Comparison of ENCODE assay signal across 8 mouse cellular contexts in the genomic region with DNA sequence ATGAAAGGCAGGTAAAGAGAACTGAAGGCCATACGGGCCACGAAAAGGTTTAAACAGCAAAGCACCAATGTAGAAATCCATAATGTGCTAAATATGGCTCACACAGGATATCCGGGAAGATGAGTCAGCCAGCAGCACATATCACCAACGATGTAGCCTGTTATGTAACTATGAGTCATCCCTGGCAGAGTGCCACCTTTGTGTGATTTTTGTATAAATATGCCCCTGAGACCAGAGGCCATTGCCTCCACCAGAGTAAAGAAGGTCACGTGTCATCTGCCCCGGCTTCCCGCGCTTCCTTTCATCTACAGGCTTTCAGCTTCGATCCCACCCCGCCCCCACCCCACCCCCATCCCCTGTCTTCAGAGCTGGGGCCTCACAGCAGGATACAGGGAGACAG.
DNase-seq lines count a peak whose midpoint lies in the region; ATAC-seq and TF ChIP-seq lines count a peak whose summit lies in the region.

No protein-coding gene starts in this region.

- H3K4me2 ChIP-seq in embryonic facial prominence, embryonic 14.5 days (ENCODE audit: low read depth, low read length), result peak overlapping the region; percentile 12; the same call in 1 of the 2 replicates
- H3K4me2 ChIP-seq in heart, embryonic 16.5 days (ENCODE audit: low read depth, low read length), result peak overlapping the region; percentile 12; the same call in 1 of the 2 replicates
- no peak overlapping the region for H3K4me2 ChIP-seq in liver, embryonic 15.5 days
- no peak overlapping the region for H3K4me2 ChIP-seq in neural tube, embryonic 13.5 days

- peak; percentile 80 for ATAC-seq in embryonic facial prominence, embryonic 14.5 days (ENCODE audit: low read depth)
- ATAC-seq in heart, embryonic 16.5 days (replicated peaks; ENCODE audit: extremely low read depth, insufficient read depth, low FRiP score), result peak; percentile 82
- peak; percentile 52 for ATAC-seq in liver, embryonic 15.5 days (ENCODE audit: insufficient read depth)
- ATAC-seq in neural tube, embryonic 13.5 days (ENCODE audit: low read depth), result peak; percentile 56

- no peak overlapping the region for H3K4me3 ChIP-seq in embryonic facial prominence, embryonic 14.5 days (ENCODE audit: low read depth, low read length)
- H3K4me3 ChIP-seq in heart, embryonic 16.5 days (ENCODE audit: low read length), result no peak overlapping the region
- no peak overlapping the region for H3K4me3 ChIP-seq in liver, embryonic 15.5 days (replicated peaks)
- no peak overlapping the region for H3K4me3 ChIP-seq in neural tube, embryonic 13.5 days
- H3K4me3 ChIP-seq in thymus, adult 2 months (ENCODE audit: control insufficient read depth, insufficient read depth, low read length), result no peak overlapping the region

- H3K27me3 ChIP-seq in embryonic facial prominence, embryonic 14.5 days (replicated peaks; ENCODE audit: control insufficient read depth, insufficient read depth, low read length), result no peaks in the 10 kb centered on the region
- no peaks in the 10 kb centered on the region for H3K27me3 ChIP-seq in heart, embryonic 16.5 days (ENCODE audit: control insufficient read depth, insufficient read depth, low read length)
- H3K27me3 ChIP-seq in liver, embryonic 15.5 days, result no peaks in the 10 kb centered on the region
- H3K27me3 ChIP-seq in neural tube, embryonic 13.5 days, result no peaks in the 10 kb centered on the region
- H3K27me3 ChIP-seq in thymus, adult 2 months (ENCODE audit: control insufficient read depth, insufficient read depth, low read length), result no peaks in the 10 kb centered on the region

- TF ChIP-seq CTCF in thymus, adult 2 months (IDR thresholded peaks at IDR 0.05; ENCODE audit: borderline replicate concordance, control insufficient read depth, extremely low read depth, insufficient read depth, low read length, poor library complexity), result no peak

- H3K9ac ChIP-seq in embryonic facial prominence, embryonic 14.5 days (ENCODE audit: low read depth, low read length), result no peak overlapping the region
- no peak overlapping the region; the same call in 1 of the 2 replicates for H3K9ac ChIP-seq in heart, embryonic 16.5 days (ENCODE audit: low read length)
- no peak overlapping the region for H3K9ac ChIP-seq in liver, embryonic 15.5 days
- no peak overlapping the region for H3K9ac ChIP-seq in neural tube, embryonic 13.5 days

- TF ChIP-seq POLR2A in thymus, adult 2 months (IDR thresholded peaks at IDR 0.05; ENCODE audit: control insufficient read depth, extremely low read depth, insufficient read depth, low read length, poor library complexity), result no peak

- H3K36me3 ChIP-seq in embryonic facial prominence, embryonic 14.5 days (ENCODE audit: control insufficient read depth, insufficient read depth, low read length), result no peaks in the 10 kb centered on the region
- no peaks in the 10 kb centered on the region for H3K36me3 ChIP-seq in heart, embryonic 16.5 days (ENCODE audit: control insufficient read depth, insufficient read depth)
- no peaks in the 10 kb centered on the region for H3K36me3 ChIP-seq in liver, embryonic 15.5 days (replicated peaks)
- H3K36me3 ChIP-seq in neural tube, embryonic 13.5 days, result no peaks in the 10 kb centered on the region
- H3K36me3 ChIP-seq in thymus, adult 2 months (ENCODE audit: control insufficient read depth, insufficient read depth, low read length), result no peaks in the 10 kb centered on the region

- peak; percentile 83 to 88 for DNase-seq in B cell, adult 2 months
- DNase-seq in adrenal gland, adult 2 months, result peak; percentile 88
- DNase-seq in embryonic facial prominence, embryonic 14.5 days (ENCODE audit: low spot score), result peak; percentile 92
- peak; percentile 88 to 92 for DNase-seq in kidney, postnatal 36 days
- DNase-seq in thymus, adult 2 months, result peak; percentile 59

- H3K4me1 ChIP-seq in embryonic facial prominence, embryonic 14.5 days (ENCODE audit: control insufficient read depth, insufficient read depth, low read length), result no peaks in the 10 kb centered on the region
- peaks cover 2% of the 10 kb centered on the region; the same call in 1 of the 2 replicates for H3K4me1 ChIP-seq in heart, embryonic 16.5 days (ENCODE audit: control insufficient read depth, insufficient read depth, low read length)
- H3K4me1 ChIP-seq in liver, embryonic 15.5 days (replicated peaks), result no peaks in the 10 kb centered on the region
- H3K4me1 ChIP-seq in neural tube, embryonic 13.5 days (replicated peaks), result peaks cover 3% of the 10 kb centered on the region; the same call in 1 of the 2 replicates
- H3K4me1 ChIP-seq in thymus, adult 2 months (replicated peaks; ENCODE audit: control insufficient read depth, insufficient read depth, low read length), result no peaks in the 10 kb centered on the region; the same call in 1 of the 2 replicates

- no peak overlapping the region; the same call in 1 of the 2 replicates for H3K27ac ChIP-seq in embryonic facial prominence, embryonic 14.5 days (replicated peaks; ENCODE audit: low read depth, low read length)
- no peak overlapping the region for H3K27ac ChIP-seq in heart, embryonic 16.5 days (ENCODE audit: low read length)
- H3K27ac ChIP-seq in liver, embryonic 15.5 days (replicated peaks), result no peak overlapping the region
- no peak overlapping the region for H3K27ac ChIP-seq in neural tube, embryonic 13.5 days (replicated peaks)
- peak overlapping the region; percentile 5; the same call in 1 of the 2 replicates for H3K27ac ChIP-seq in thymus, adult 2 months (ENCODE audit: control insufficient read depth, insufficient read depth, low read length)

- no peaks in the 10 kb centered on the region for H3K9me3 ChIP-seq in embryonic facial prominence, embryonic 14.5 days (ENCODE audit: control insufficient read depth, low read length)
- no peaks in the 10 kb centered on the region for H3K9me3 ChIP-seq in heart, embryonic 16.5 days (replicated peaks; ENCODE audit: control insufficient read depth, low read length)
- H3K9me3 ChIP-seq in liver, embryonic 15.5 days (replicated peaks), result no peaks in the 10 kb centered on the region
- no peaks in the 10 kb centered on the region for H3K9me3 ChIP-seq in neural tube, embryonic 13.5 days

- 34% methylated on average over 10 of the region's 10 CpGs for WGBS in embryonic facial prominence, embryonic 14.5 days
- 21% methylated on average over 10 of the region's 10 CpGs for WGBS in heart, embryonic 16.5 days
- WGBS in liver, embryonic 15.5 days (ENCODE audit: insufficient replicate concordance), result 13% methylated on average over 10 of the region's 10 CpGs
- WGBS in neural tube, embryonic 13.5 days, result 27% methylated on average over 10 of the region's 10 CpGs
- WGBS in thymus, adult 2 months, result 7% methylated on average over 10 of the region's 10 CpGs

Comparison
In these comparisons a context has a peak if more than half of its experiments do, and no peak if none do; other contexts are left out.
1. H3K4me2 ChIP-seq: peak in embryonic facial prominence, embryonic 14.5 days (single experiment) and heart, embryonic 16.5 days (single experiment); none in liver, embryonic 15.5 days (single experiment) and neural tube, embryonic 13.5 days (single experiment).
2. Peak in every context shown above with its lines, with median percentiles within 50 percentile points of each other: DNase-seq and ATAC-seq.